Mouse (Mus musculus) MEL (cell line): ENCODE results near the gene Smarcad1. TPM values are rescaled to one million over a fixed set of nuclear protein-coding genes. Genes with fewer than 3 reads are reported as not detected.

Experiments
- DNase-seq: peaks from one replicate; pipeline ENCODE4 v3.0.0; 2011; ENCODE audit warnings: low read depth, low spot score
- H3K27ac ChIP-seq: 2 replicates; pipeline ENCODE4 v1.5.1; 2012; ENCODE audit warnings: low read depth, mild to moderate bottlenecking, control low read depth, low read length, moderate library complexity; ENCODE audit not compliant: control insufficient read depth
- H3K27me3 ChIP-seq, 2 experiments: fragments of 150-350 bp in 1 of 2; sonication (generic) in 1 of 2; 2 replicates each; pipeline ENCODE4 v1.6.1; 2012; ENCODE audit warnings: low read length in 2 of 2, mild to moderate bottlenecking in 2 of 2, improper control_type of control experiment in 1 of 2, moderate library complexity in 1 of 2; ENCODE audit not compliant: insufficient read depth in 2 of 2, control insufficient read depth in 1 of 2
- H3K36me3 ChIP-seq, 2 experiments: 2 replicates each; pipeline ENCODE4 v1.6.1; 2012 to 2014; ENCODE audit warnings: low read length in 2 of 2, improper control_type of control experiment in 1 of 2, inconsistent platforms in 1 of 2, mild to moderate bottlenecking in 1 of 2; ENCODE audit not compliant: insufficient read depth in 2 of 2, control insufficient read depth in 1 of 2
- H3K4me1 ChIP-seq, 2 experiments: fragments of 150-350 bp in 1 of 2; sonication (generic) in 1 of 2; 2 replicates each; pipeline ENCODE4 v1.6.1; 2012; ENCODE audit warnings: low read length in 2 of 2, improper control_type of control experiment in 1 of 2, mild to moderate bottlenecking in 1 of 2; ENCODE audit not compliant: insufficient read depth in 2 of 2, control insufficient read depth in 1 of 2
- H3K4me3 ChIP-seq, 2 experiments: fragments of 150-350 bp in 1 of 2; sonication (generic) in 1 of 2; 2 replicates each; pipeline ENCODE4 v1.5.1; 2012; ENCODE audit warnings: low read depth in 2 of 2, low read length in 2 of 2, mild to moderate bottlenecking in 2 of 2, moderate library complexity in 2 of 2, control low read depth in 1 of 2, improper control_type of control experiment in 1 of 2; ENCODE audit not compliant: control insufficient read depth in 1 of 2, insufficient read depth in 1 of 2
- H3K79me2 ChIP-seq: 2 replicates; pipeline ENCODE4 v1.6.1; 2012; ENCODE audit warnings: mild to moderate bottlenecking, low read length, moderate library complexity; ENCODE audit not compliant: control insufficient read depth, poor library complexity, insufficient read depth
- H3K9ac ChIP-seq: 2 replicates; pipeline ENCODE4 v1.6.1; 2012; ENCODE audit warnings: low read depth, mild to moderate bottlenecking, control low read depth, low read length, moderate library complexity; ENCODE audit not compliant: control insufficient read depth, poor library complexity, severe bottlenecking
- H3K9me3 ChIP-seq: fragments of 150-350 bp; sonication (generic); replicated peaks from 2 replicates; pipeline ENCODE4 v1.6.1; 2012; ENCODE audit warnings: mild to moderate bottlenecking, low read length, improper control_type of control experiment, moderate library complexity; ENCODE audit not compliant: insufficient read depth
- BHLHE40 ChIP-seq: IDR thresholded peaks from 2 replicates; pipeline ENCODE4 v1.6.1; 2012; ENCODE audit warnings: low read depth, mild to moderate bottlenecking, inconsistent platforms, low read length, improper control_type of control experiment, borderline replicate concordance
- CTCF ChIP-seq, 3 experiments: IDR thresholded peaks in 2 of 3; conservative IDR thresholded peaks in 1 of 3; 2 replicates each; pipeline ENCODE4 v1.5.1; 2011 to 2012; ENCODE audit warnings: low read length in 3 of 3, low read depth in 2 of 3, mild to moderate bottlenecking in 2 of 3, improper control_type of control experiment in 1 of 3, inconsistent platforms in 1 of 3, mixed read lengths in 1 of 3, moderate library complexity in 1 of 3; ENCODE audit not compliant: control insufficient read depth in 1 of 3, insufficient read depth in 1 of 3, poor library complexity in 1 of 3, severe bottlenecking in 1 of 3
- ELF1 ChIP-seq: IDR thresholded peaks from 2 replicates; pipeline ENCODE4 v1.6.1; 2014; ENCODE audit warnings: low read depth, mild to moderate bottlenecking, inconsistent platforms, low read length, improper control_type of control experiment, moderate library complexity
- ETS1 ChIP-seq: IDR thresholded peaks from 2 replicates; pipeline ENCODE4 v1.6.1; 2012; ENCODE audit warnings: low read depth, mild to moderate bottlenecking, inconsistent platforms, low read length, improper control_type of control experiment, moderate library complexity
- GABPA ChIP-seq: IDR thresholded peaks from 2 replicates; pipeline ENCODE4 v1.6.1; 2012; ENCODE audit warnings: low read depth, mild to moderate bottlenecking, inconsistent platforms, low read length, improper control_type of control experiment, moderate library complexity
- HCFC1 ChIP-seq: IDR thresholded peaks from 2 replicates; pipeline ENCODE4 v1.6.1; 2012; ENCODE audit warnings: low read depth, mild to moderate bottlenecking, inconsistent platforms, low read length, improper control_type of control experiment, moderate library complexity
- MAX ChIP-seq: IDR thresholded peaks from 2 replicates; pipeline ENCODE4 v1.6.1; 2011; ENCODE audit warnings: low read length, improper control_type of control experiment
- MXI1 ChIP-seq: IDR thresholded peaks from 2 replicates; pipeline ENCODE4 v1.6.1; 2011; ENCODE audit warnings: mild to moderate bottlenecking, low read depth, low read length, improper control_type of control experiment
- NRF1 ChIP-seq: IDR thresholded peaks from 2 replicates; pipeline ENCODE4 v1.6.1; 2014; ENCODE audit warnings: low read depth, mild to moderate bottlenecking, inconsistent platforms, low read length, improper control_type of control experiment, moderate library complexity; ENCODE audit not compliant: poor library complexity, insufficient read depth, severe bottlenecking
- POLR2A ChIP-seq, 2 experiments: IDR thresholded peaks; 2 replicates each; pipeline ENCODE4 v1.6.1; 2011 to 2012; ENCODE audit warnings: low read length in 2 of 2, mild to moderate bottlenecking in 2 of 2, control low read depth in 1 of 2, improper control_type of control experiment in 1 of 2, low read depth in 1 of 2, moderate library complexity in 1 of 2; ENCODE audit not compliant: control insufficient read depth in 1 of 2, insufficient read depth in 1 of 2, poor library complexity in 1 of 2
- RAD21 ChIP-seq: IDR thresholded peaks from 2 replicates; pipeline ENCODE4 v1.6.1; 2011; ENCODE audit warnings: mild to moderate bottlenecking, low read depth, low read length, improper control_type of control experiment
- RCOR1 ChIP-seq: IDR thresholded peaks from 2 replicates; pipeline ENCODE4 v1.6.1; 2012; ENCODE audit warnings: low read depth, mild to moderate bottlenecking, inconsistent platforms, low read length, improper control_type of control experiment
- SIN3A ChIP-seq: IDR thresholded peaks from 2 replicates; pipeline ENCODE4 v1.6.1; 2012; ENCODE audit warnings: low read length, improper control_type of control experiment, inconsistent platforms
- SMC3 ChIP-seq: IDR thresholded peaks from 2 replicates; pipeline ENCODE4 v1.6.1; 2011; ENCODE audit warnings: low read depth, low read length, improper control_type of control experiment
- TAL1 ChIP-seq: IDR thresholded peaks from 2 replicates; pipeline ENCODE4 v1.6.1; 2012; ENCODE audit warnings: mild to moderate bottlenecking, inconsistent platforms, low read length, moderate library complexity, mixed read lengths
- TCF12 ChIP-seq: IDR thresholded peaks from 2 replicates; pipeline ENCODE4 v1.6.1; 2014; ENCODE audit warnings: low read depth, mild to moderate bottlenecking, inconsistent platforms, low read length, improper control_type of control experiment, moderate library complexity
- ZKSCAN1 ChIP-seq: IDR thresholded peaks from 2 replicates; pipeline ENCODE4 v1.6.1; 2012; ENCODE audit warnings: low read depth, mild to moderate bottlenecking, inconsistent platforms, low read length, improper control_type of control experiment, moderate library complexity
- ZMIZ1 ChIP-seq: IDR thresholded peaks from 2 replicates; pipeline ENCODE4 v1.6.1; 2012; ENCODE audit warnings: low read depth, mild to moderate bottlenecking, inconsistent platforms, low read length, improper control_type of control experiment, moderate library complexity
- polyA plus RNA-seq, 2 experiments: library from polyadenylated mRNA; stranded (reverse) in 1 of 2; unstranded in 1 of 2; fragments of >175 nt in 1 of 2; fragments of >200 nt in 1 of 2; gene quantifications; 2 replicates each; pipeline versions ENCODE4 v1.2.1 to v1.2.4; 2012; ENCODE audit warnings: low replicate concordance in 2 of 2, low read depth in 1 of 2; ENCODE audit not compliant: insufficient read length in 2 of 2, insufficient read depth in 1 of 2, missing spikeins in 1 of 2
- total RNA-seq: library from RNA; depleted of rRNA; stranded (reverse); fragments of 300-350 nt; gene quantifications from 2 replicates; pipeline ENCODE4 v1.2.3, GENCODE M21; 2012

The Smarcad1 gene
- total and polyA plus RNA-seq, 3 experiments, result 40.7 to 45.0 (median 42.7) TPM

GRCm38 (mm10) chr6:65075201-65075600, 32.8 kb downstream of the Smarcad1 start:
- H3K9ac ChIP-seq, result no peak overlapping the region
- no peaks in the 10 kb centered on the region for H3K27me3 ChIP-seq
- H3K4me3 ChIP-seq, result no peak overlapping the region

GRCm38 (mm10) chr6:65079139-65079538, 36.8 kb downstream of the Smarcad1 start:
- Histone ChIP-seq H3K9me3 (no peaks in the 10 kb centered on the region), H3K27ac (no peak overlapping the region), H3K9ac (no peak overlapping the region), H3K36me3 (peaks cover 0 to 31% of the 10 kb centered on the region in 2 experiments; a peak in 2 of 4 replicates), H3K79me2 (no peaks in the 10 kb centered on the region; the same call in 1 of the 2 replicates), H3K27me3 (no peaks in the 10 kb centered on the region)
- TF ChIP-seq SMC3 (peak; percentile 41), RAD21 (peak; percentile 44), POLR2A (IDR thresholded peaks at IDR 0.05; ENCODE audit: control insufficient read depth in 1 of 2, insufficient read depth in 1 of 2, low read depth in 1 of 2, low read length in 2 of 2, poor library complexity in 1 of 2) (no peak), TCF12 (no peak), CTCF (IDR thresholded peaks at IDR 0.05 in 2 of 3, conservative IDR thresholded peaks at IDR 0.05 in 1 of 3; ENCODE audit: control insufficient read depth in 1 of 3, insufficient read depth in 1 of 3, low read depth in 2 of 3, low read length in 3 of 3, poor library complexity in 1 of 3, severe bottlenecking in 1 of 3) (peak in 2 of 3 experiments; percentile 31 to 50; a peak in 3 of 6 replicates), ZKSCAN1 (no peak), HCFC1 (no peak), MXI1 (no peak)
- TF ChIP-seq, all 39 proteins: peak for 3
- peak; percentile 53 for DNase-seq
- Histone ChIP-seq H3K4me3 (no peak overlapping the region), H3K4me1 (no peaks in the 10 kb centered on the region)

More at GRCm38 (mm10) chr6:65075201-65075600, 32.8 kb downstream of the Smarcad1 start:
- peaks cover 0 to 18% of the 10 kb centered on the region in 2 experiments; a peak in 2 of 4 replicates for H3K36me3 ChIP-seq
- no peaks in the 10 kb centered on the region for H3K4me1 ChIP-seq
- peak; percentile 13 for DNase-seq
- H3K79me2 ChIP-seq, result no peaks in the 10 kb centered on the region; the same call in 1 of the 2 replicates
- H3K27ac ChIP-seq, result no peak overlapping the region
- H3K9me3 ChIP-seq, result no peaks in the 10 kb centered on the region
- TF ChIP-seq MAX (no peak), ELF1 (no peak), GABPA (no peak), MXI1 (no peak), BHLHE40 (no peak), TAL1 (no peak), SIN3A (no peak), ZMIZ1 (no peak), RCOR1 (no peak)

- no peaks in the 10 kb centered on the region for H3K79me2 ChIP-seq
- no peaks in the 10 kb centered on the region for H3K9me3 ChIP-seq
- peak; percentile 47 for DNase-seq
- H3K27ac ChIP-seq, result no peak overlapping the region
- H3K27me3 ChIP-seq, result no peaks in the 10 kb centered on the region
- TF ChIP-seq BHLHE40, result no peak
- TF ChIP-seq TAL1, result no peak
- no peak for TF ChIP-seq NRF1
- TF ChIP-seq ELF1, result no peak
- TF ChIP-seq RAD21, result no peak
- TF ChIP-seq ETS1, result 0 out of 2 replicates have a peak, but pooled peaks have one; percentile 22
- H3K4me3 ChIP-seq, result no peak overlapping the region
- H3K4me1 ChIP-seq, result peaks cover 0 to 2% of the 10 kb centered on the region in 2 experiments; a peak in 2 of 4 replicates
- H3K9ac ChIP-seq, result no peak overlapping the region
- H3K36me3 ChIP-seq, result peaks cover 0 to 19% of the 10 kb centered on the region in 2 experiments; a peak in 3 of 4 replicates
Measured at GRCm38 (mm10) chr6:65114902-65115301, 72.5 kb downstream of the Smarcad1 start.
